Mouse (Mus musculus) ovary, postnatal 36 days (tissue): ENCODE data around the gene Gfy.
"Not testable (repeated sequence)": the region's sequence is repeated elsewhere in the genome, so short reads cannot be mapped to it uniquely, and the experiment has no call there.

ENCODE experiments used
- DNase-seq: peaks from one replicate; pipeline ENCODE4 v3.0.0; 2022; ENCODE audit warnings: low spot score, mixed read lengths

Gfy gene

GRCm38 (mm10) chr7:45167761-45168445 is 11.5 kb downstream of the Gfy start:
- no peak for DNase-seq

DNA sequence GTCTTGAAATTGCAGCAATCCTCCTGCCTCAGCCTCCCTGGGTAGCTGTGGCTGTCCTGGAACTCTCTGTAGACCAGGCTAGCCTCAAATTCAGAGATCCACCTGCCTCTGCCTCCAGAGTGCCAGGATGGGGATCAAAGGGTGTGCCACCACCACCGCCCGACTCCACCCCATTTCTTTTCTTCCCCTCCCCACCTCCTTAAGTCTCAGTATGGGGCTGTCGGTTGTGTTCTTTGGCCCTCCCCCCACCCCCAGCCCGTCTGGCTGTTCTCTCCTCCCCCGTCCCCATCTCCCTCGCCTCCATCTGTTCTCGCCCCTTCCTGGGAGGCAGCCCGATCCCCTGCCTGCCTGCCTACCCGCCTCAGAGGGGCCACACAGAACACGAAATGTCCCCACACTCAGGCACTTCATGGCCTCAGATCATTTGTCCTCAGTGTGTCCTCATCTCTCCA is 12.4 kb downstream of the Gfy start:
- no peak for DNase-seq

- DNase-seq, result no peak
Observed at GRCm38 (mm10) chr7:45165701-45166100, 13.7 kb downstream of the Gfy start.

DNA sequence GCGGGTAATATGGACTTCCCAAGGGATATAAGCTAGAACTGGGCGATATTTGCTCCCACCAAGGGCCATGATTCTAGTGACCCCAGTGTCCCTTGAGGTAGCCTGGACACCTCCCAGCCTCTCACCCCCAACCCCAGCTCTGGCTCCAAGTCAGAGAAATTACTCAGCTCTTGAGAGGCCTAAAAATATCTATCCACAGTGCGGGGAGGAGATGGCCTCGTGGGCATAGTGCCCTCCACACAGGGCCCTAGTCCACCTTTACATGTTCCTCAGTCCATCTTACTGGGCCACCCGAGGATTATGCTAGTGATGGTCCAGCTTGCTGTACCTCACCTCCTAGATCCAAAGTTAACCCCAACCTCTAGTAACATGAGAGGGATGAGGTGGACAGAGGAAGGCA is 14.5 kb downstream of the Gfy start:
- no peak for DNase-seq

DNA sequence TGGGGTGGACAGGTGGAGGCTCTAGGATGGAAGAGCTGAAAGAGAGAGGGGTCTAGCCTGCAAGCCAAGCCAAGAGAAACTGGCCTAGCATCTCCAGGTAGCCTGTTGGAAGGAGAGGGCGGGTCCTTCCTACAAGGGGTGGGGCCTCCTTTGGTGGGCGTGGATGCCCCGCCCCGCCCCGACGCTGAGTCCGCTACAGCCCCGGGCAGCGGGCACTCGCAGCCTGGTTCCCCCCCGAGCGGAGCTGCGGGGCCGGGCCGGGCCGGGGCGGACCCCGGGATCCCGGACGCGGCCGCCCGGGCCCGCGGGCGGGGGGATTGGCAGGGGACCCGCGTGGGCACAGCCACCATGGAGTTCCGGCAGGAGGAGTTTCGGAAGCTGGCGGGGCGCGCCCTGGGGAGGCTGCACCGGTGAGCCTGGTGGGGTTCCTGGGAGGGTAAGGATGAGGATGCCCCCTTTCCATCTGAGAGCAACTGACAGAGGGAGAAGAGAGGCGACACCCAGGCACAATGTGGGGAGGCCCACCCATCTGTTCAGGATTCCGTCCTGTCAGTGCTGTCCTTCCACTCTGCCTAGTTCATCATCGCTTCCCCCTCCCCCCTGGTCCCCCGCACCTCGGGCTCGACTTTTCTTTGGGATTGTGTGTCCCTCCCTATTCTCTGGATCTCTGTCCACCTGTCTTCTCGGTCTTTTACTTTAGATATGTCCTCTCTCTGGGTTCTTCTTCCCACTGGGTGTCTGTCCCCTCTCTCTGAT is 15.5 kb downstream of the Gfy start, which contains the start of gene Slc17a7:
Gene Slc17a7, plus strand, starts transcription at position 215 of the 756 bp plus-strand sequence.
- no peak for DNase-seq

- no peak for DNase-seq
Observed at GRCm38 (mm10) chr7:45162996-45163615, 16.3 kb downstream of the Gfy start.

DNA sequence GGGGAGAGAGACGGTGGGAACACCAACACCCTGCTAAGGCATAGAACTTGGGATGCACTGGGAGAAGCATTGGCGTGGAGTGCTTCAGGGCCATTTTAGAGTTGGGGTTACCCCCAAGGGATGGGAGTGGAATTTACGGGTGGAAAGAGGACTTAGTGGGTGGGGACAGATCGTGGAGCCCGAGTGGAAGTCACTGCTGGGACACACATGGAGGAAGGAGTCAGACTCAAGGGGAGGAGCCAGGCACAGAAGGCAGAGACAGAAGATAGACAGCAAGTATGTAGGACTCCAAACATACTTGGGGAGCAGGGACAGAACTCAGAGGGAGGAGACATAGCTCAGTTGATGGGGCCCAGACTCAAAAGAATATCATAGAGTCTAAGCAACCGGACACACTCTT is 16.8 kb downstream of the Gfy start:
- no peak for DNase-seq

DNA sequence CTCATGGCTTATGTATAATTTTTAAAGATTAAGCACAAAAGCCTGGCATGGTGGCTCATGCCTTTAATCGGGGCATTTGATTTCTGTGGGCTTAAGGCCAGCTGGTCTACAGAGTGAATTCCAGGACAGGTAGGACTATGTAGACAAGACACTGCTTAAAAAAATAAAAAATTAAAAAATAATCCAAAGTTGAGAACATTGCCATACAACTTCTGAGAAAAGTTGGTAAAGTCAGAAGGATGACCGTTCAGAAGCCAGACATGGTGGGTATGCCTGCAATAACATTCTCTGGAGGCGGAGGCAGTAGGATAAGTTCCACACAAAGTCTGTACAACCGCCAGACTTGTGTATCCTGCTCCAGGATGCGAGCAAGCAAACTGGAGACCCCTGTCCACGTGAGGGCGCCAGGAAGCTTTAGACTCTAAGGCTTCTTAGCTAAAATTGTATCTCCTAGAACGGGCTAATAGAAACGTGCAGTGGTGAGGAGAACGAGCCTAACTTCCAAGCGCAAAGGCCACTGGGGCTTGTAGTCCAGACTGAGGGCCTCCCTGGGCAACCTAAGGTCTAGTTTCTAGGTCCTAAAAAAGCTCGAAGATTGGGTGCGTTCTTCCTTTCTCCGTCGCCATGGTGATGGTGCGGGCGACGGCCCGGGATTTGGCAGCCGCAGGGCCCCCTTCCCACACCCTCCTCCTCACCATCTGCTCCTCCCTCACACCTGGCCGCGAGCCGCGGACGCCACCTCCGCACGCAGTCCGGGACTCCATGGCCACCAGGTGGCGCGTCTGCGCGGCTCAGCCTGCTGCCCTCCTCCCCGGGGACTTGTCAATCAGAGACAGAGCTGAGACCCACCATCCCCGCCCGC is 17.5 kb downstream of the Gfy start:
- DNase-seq, result peak; percentile 89

DNA sequence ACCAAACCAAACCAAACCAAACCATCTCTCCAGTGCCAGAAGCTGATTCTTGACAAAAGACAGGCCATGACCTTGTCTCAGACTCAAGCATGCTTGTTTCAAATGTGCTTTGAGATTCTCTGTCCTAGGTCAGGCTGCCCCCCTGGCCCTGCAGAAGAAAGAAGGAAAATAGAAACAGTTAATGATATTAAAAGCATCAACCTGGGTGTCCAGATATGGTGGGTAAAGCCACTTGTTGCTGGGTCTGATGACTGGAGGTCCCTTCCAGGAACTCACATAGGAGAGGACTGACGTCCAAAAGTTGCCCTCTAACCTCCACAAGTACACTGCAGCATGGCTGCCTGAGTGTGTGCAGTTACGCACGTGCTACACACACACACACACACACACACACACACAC is 18.5 kb downstream of the Gfy start:
- no peak for DNase-seq

- DNase-seq, result no peak
Observed at GRCm38 (mm10) chr7:45160316-45160800, 19.0 kb downstream of the Gfy start.

DNA sequence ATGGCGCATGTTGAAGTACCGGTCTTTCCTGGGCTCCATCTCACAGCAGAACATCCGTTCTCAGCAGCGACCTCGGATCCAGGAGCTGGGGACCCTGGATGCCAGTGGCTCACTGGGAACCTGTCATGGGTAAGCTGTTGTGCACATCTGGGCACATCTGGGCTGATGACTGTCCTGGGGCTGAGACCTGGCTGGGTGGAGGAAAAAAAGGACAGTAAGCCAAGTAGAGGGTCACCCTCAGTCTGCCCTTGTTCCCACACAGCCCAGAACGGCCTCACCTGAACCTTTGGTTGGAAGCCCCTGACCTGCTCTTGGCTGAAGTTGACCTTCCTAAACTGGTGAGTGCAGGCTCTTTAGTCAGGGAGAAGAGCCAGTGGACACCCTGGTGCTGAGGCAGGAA is 20.4 kb downstream of the Gfy start:
- DNase-seq, result no peak

GRCm38 (mm10) chr7:45157459-45157858 is 21.9 kb downstream of the Gfy start:
- DNase-seq, result no peak

DNA sequence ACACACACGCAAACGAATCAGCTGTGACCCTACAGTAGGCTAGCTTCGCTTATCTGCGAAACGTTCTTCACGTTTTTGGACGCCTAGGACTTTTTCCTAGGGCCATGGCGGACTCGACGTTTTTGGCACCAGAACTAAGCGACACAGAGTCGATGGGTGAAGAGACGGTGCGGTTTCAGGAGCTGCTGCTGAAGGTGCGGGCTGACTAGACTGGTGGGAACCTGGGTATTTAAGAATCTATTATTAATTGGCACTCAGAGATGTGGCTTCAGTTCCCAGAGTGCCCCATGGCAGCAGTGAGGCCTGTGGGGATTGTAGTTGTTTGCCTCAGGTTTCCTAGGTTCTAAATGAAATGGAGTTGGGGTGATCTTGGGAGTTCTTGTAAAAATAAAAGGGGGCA is 23.2 kb downstream of the Gfy start:
- no peak for DNase-seq

- no peak for DNase-seq
Observed at GRCm38 (mm10) chr7:45155590-45155989, 23.8 kb downstream of the Gfy start.

GRCm38 (mm10) chr7:45154993-45155514 is 24.3 kb downstream of the Gfy start:
- DNase-seq, result peak; percentile 56

GRCm38 (mm10) chr7:45154096-45154992 is 25.0 kb downstream of the Gfy start, which contains the start of the genes Pih1d1 and Aldh16a1:
Gene Pih1d1, plus strand, starts transcription at chr7:45154303.
Gene Aldh16a1, minus strand, starts transcription at chr7:45154584.
- peak; percentile 98 for DNase-seq

GRCm38 (mm10) chr7:45153586-45153985 is 25.8 kb downstream of the Gfy start:
- no peak for DNase-seq

DNA sequence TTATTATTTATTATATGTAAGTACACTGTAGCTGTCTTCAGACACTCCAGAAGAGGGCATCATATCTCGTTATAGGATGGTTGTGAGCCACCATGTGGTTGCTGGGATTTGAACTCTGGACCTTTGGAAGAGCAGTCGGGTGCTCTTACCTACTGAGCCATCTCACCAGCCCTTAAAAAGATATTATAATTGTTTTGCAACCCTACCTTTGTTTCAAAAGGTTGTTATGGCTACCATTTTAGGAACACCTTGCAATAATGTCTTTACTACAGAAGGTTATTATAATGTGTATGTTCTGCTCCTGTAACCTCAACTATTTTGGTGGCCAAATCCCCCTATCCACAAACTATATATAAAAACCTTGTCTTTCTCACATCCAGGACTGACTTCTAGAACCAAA is 26.3 kb downstream of the Gfy start:
- not testable (repeated sequence) for DNase-seq

- peak; percentile 46 for DNase-seq
Observed at GRCm38 (mm10) chr7:45151303-45151702, 28.1 kb downstream of the Gfy start.

GRCm38 (mm10) chr7:45150321-45150720 is 29.0 kb downstream of the Gfy start:
- DNase-seq, result no peak
